Mouse (Mus musculus): ENCODE measurements around the gene Dtl. TPM values are rescaled to one million over a fixed set of nuclear protein-coding genes. Genes with fewer than 3 reads are reported as not detected.
A peak's percentile ranks its signal among the peaks of the same experiment; 100 is the strongest.

Gene Dtl
- polyA plus RNA-seq (2012) = 0.92 and 1.0 TPM in 2 replicates

- Histone ChIP-seq H3K36me3 (ENCODE audit: control insufficient read depth) (peaks cover 65% of the 10 kb centered on the region), H3K4me3 (replicated peaks) (peak within 1 kb of the TSS; percentile 83), H3K9me3 (ENCODE audit: control insufficient read depth, low read length) (peaks cover 4% of the 10 kb centered on the region), H3K4me1 (ENCODE audit: control insufficient read depth) (peaks cover 54% of the 10 kb centered on the region), H3K27me3 (ENCODE audit: control insufficient read depth) (no peaks in the 10 kb centered on the region)
- no peak for TF ChIP-seq TAL1 (IDR thresholded peaks at IDR 0.05; ENCODE audit: low read length)
- TF ChIP-seq GATA1 (IDR thresholded peaks at IDR 0.05; ENCODE audit: low read length) = peak; percentile 54
Measured at GRCm38 (mm10) chr1:191575458-191576247, at the start of gene Dtl, which contains the start of gene Ints7. Gene Dtl, minus strand, starts transcription at chr1:191575544. Gene Ints7, plus strand, starts transcription at chr1:191575636.

GRCm38 (mm10) chr1:191625026-191625425 is 49.7 kb upstream of the Dtl start:
- H3K27me3 ChIP-seq (ENCODE audit: control insufficient read depth) = no peaks in the 10 kb centered on the region
- no peak overlapping the region for H3K4me3 ChIP-seq (replicated peaks)
- H3K4me1 ChIP-seq (ENCODE audit: control insufficient read depth) = peaks cover 2% of the 10 kb centered on the region; the same call in 1 of the 2 replicates
- no peaks in the 10 kb centered on the region for H3K9me3 ChIP-seq (ENCODE audit: control insufficient read depth, low read length)
- TF ChIP-seq TAL1 (IDR thresholded peaks at IDR 0.05; ENCODE audit: low read length) (no peak), GATA1 (IDR thresholded peaks at IDR 0.05; ENCODE audit: low read length) (no peak)
- peaks cover 41% of the 10 kb centered on the region for H3K36me3 ChIP-seq (ENCODE audit: control insufficient read depth)

DNA sequence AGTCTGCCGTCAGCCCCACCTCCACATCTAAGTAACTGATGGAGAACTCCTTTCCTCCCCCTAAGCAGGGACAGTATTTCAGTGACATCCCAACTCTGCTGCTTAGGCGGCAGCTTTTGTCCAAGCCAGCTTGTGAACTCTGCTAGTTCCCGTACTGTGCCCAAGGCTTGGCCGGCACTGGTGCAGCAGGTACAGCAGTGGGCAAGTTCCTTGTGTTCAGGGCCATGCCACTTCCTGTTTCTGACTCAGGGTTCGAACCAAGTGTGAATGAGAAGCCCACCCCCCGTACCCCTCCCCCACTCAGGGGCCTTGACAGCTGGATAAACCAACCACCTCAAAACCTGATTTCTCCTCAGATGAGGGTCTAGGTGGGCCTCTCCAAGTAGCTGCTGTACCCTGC is 49.1 kb upstream of the Dtl start:
- no peak for TF ChIP-seq TAL1 (IDR thresholded peaks at IDR 0.05; ENCODE audit: low read length)
- no peak for TF ChIP-seq GATA1 (IDR thresholded peaks at IDR 0.05; ENCODE audit: low read length)
- Histone ChIP-seq H3K4me1 (ENCODE audit: control insufficient read depth) (peaks cover 2% of the 10 kb centered on the region; the same call in 1 of the 2 replicates), H3K27me3 (ENCODE audit: control insufficient read depth) (no peaks in the 10 kb centered on the region), H3K9me3 (ENCODE audit: control insufficient read depth, low read length) (no peaks in the 10 kb centered on the region), H3K36me3 (ENCODE audit: control insufficient read depth) (peaks cover 46% of the 10 kb centered on the region), H3K4me3 (replicated peaks) (no peak overlapping the region)

GRCm38 (mm10) chr1:191622801-191623200 is 47.5 kb upstream of the Dtl start:
- no peak overlapping the region for H3K4me3 ChIP-seq (replicated peaks)
- H3K27me3 ChIP-seq (ENCODE audit: control insufficient read depth) = no peaks in the 10 kb centered on the region
- H3K36me3 ChIP-seq (ENCODE audit: control insufficient read depth) = peaks cover 63% of the 10 kb centered on the region
- H3K9me3 ChIP-seq (ENCODE audit: control insufficient read depth, low read length) = no peaks in the 10 kb centered on the region
- peaks cover 2% of the 10 kb centered on the region; the same call in 1 of the 2 replicates for H3K4me1 ChIP-seq (ENCODE audit: control insufficient read depth)
- no peak for TF ChIP-seq TAL1 (IDR thresholded peaks at IDR 0.05; ENCODE audit: low read length)
- no peak for TF ChIP-seq GATA1 (IDR thresholded peaks at IDR 0.05; ENCODE audit: low read length)

GRCm38 (mm10) chr1:191621096-191621495 is 45.8 kb upstream of the Dtl start:
- TF ChIP-seq GATA1 (IDR thresholded peaks at IDR 0.05; ENCODE audit: low read length) = no peak
- no peak for TF ChIP-seq TAL1 (IDR thresholded peaks at IDR 0.05; ENCODE audit: low read length)
- Histone ChIP-seq H3K36me3 (ENCODE audit: control insufficient read depth) (peaks cover 80% of the 10 kb centered on the region), H3K4me3 (replicated peaks) (no peak overlapping the region), H3K4me1 (ENCODE audit: control insufficient read depth) (peaks cover 2% of the 10 kb centered on the region; the same call in 1 of the 2 replicates), H3K27me3 (ENCODE audit: control insufficient read depth) (no peaks in the 10 kb centered on the region), H3K9me3 (ENCODE audit: control insufficient read depth, low read length) (no peaks in the 10 kb centered on the region)

DNA sequence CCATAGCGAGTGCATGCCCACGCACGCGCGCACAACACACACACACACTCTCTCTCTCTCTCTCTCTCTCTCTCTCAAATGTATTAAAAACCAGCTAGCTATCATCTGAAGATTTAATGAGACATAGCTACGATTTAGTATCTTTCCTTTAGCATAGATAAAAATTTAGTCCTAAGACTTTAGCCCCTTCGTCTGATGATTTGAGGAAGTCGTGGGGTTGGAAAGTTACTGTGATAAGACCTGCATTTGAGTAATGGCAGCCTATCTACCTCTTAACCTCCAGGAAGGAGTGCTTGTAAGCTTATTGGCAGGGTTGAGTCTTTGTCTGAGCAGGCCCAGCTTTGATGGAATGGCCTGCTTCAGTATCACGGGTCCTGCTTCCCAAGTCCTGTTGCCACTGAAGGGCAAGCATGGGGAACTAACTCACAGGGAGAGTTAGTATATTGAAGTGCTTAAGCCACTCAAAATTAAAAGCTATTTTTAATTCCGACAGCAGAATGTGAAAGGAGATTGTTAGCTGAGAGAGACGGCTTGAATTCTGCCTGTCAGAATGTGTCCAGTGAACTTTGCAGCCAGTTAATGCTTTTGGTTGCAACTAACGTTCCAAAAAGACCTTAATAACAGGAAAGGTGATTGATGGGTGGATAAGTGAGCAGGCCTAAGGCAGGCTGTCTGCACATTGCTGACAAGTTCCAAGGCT is 42.9 kb upstream of the Dtl start:
- H3K4me3 ChIP-seq (replicated peaks) = no peak overlapping the region
- no peaks in the 10 kb centered on the region for H3K9me3 ChIP-seq (ENCODE audit: control insufficient read depth, low read length)
- no peaks in the 10 kb centered on the region for H3K27me3 ChIP-seq (ENCODE audit: control insufficient read depth)
- TF ChIP-seq GATA1 (IDR thresholded peaks at IDR 0.05; ENCODE audit: low read length) = no peak
- no peak for TF ChIP-seq TAL1 (IDR thresholded peaks at IDR 0.05; ENCODE audit: low read length)
- H3K4me1 ChIP-seq (ENCODE audit: control insufficient read depth) = peaks cover 2% of the 10 kb centered on the region; the same call in 1 of the 2 replicates
- peaks cover 100% of the 10 kb centered on the region for H3K36me3 ChIP-seq (ENCODE audit: control insufficient read depth)

DNA sequence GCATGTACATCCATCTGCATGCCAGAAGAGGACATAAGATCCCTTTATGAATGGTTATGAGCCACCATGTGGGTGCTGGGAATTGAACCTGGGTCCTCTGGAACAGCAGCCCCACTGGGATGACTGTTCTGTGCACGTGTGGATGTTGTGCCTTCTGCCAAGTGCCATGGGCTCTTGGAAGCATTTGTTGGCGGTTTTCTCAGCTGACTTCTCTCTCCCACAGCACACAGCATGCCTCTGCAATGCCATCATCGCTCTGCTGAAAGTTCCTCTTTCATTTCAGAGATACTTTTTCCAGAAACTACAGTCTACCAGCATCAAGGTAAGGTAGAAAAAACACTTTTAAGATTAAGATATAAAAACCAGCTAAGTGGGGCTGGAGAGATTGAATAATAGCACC is 42.2 kb upstream of the Dtl start:
- H3K4me1 ChIP-seq (ENCODE audit: control insufficient read depth) = no peaks in the 10 kb centered on the region
- no peak overlapping the region for H3K4me3 ChIP-seq (replicated peaks)
- H3K27me3 ChIP-seq (ENCODE audit: control insufficient read depth) = no peaks in the 10 kb centered on the region
- TF ChIP-seq GATA1 (IDR thresholded peaks at IDR 0.05; ENCODE audit: low read length) = no peak
- no peak for TF ChIP-seq TAL1 (IDR thresholded peaks at IDR 0.05; ENCODE audit: low read length)
- H3K9me3 ChIP-seq (ENCODE audit: control insufficient read depth, low read length) = no peaks in the 10 kb centered on the region
- H3K36me3 ChIP-seq (ENCODE audit: control insufficient read depth) = peaks cover 100% of the 10 kb centered on the region

DNA sequence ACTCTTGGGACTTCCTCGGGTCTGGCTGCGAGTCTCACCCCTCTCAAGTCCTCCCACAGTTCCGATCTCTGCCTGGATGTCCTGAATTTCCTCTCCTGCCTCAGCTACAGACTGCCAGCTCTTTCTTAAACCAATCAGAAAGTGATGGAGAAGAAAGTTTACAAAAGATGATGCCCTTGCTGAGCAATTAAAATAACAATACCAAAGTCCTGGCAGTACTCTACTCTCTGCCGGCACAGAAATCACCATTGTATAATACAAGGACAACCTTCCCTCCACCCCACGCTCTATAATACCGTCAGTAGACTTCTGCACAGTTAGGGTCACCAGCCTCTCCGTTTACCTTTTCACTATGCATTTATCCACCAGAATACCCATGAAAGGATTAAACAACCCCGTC is 40.9 kb upstream of the Dtl start:
- Histone ChIP-seq H3K4me3 (replicated peaks) (no peak overlapping the region), H3K27me3 (ENCODE audit: control insufficient read depth) (no peaks in the 10 kb centered on the region), H3K36me3 (ENCODE audit: control insufficient read depth) (peaks cover 100% of the 10 kb centered on the region), H3K4me1 (ENCODE audit: control insufficient read depth) (no peaks in the 10 kb centered on the region), H3K9me3 (ENCODE audit: control insufficient read depth, low read length) (no peaks in the 10 kb centered on the region)
- no peak for TF ChIP-seq GATA1 (IDR thresholded peaks at IDR 0.05; ENCODE audit: low read length)
- TF ChIP-seq TAL1 (IDR thresholded peaks at IDR 0.05; ENCODE audit: low read length) = no peak

- no peaks in the 10 kb centered on the region for H3K9me3 ChIP-seq (ENCODE audit: control insufficient read depth, low read length)
- H3K4me1 ChIP-seq (ENCODE audit: control insufficient read depth) = peaks cover 2% of the 10 kb centered on the region
- no peak overlapping the region for H3K4me3 ChIP-seq (replicated peaks)
- no peak for TF ChIP-seq TAL1 (IDR thresholded peaks at IDR 0.05; ENCODE audit: low read length)
- no peak for TF ChIP-seq GATA1 (IDR thresholded peaks at IDR 0.05; ENCODE audit: low read length)
- peaks cover 99% of the 10 kb centered on the region for H3K36me3 ChIP-seq (ENCODE audit: control insufficient read depth)
- no peaks in the 10 kb centered on the region for H3K27me3 ChIP-seq (ENCODE audit: control insufficient read depth)
Measured at GRCm38 (mm10) chr1:191612877-191613276, 37.5 kb upstream of the Dtl start.

Measured in erythroblast, embryonic 14.5 days (primary cell).